Mouse (Mus musculus) small intestine, adult 2 months (tissue): ENCODE measurements at regions not wholly inside any gene's neighbourhood (a gene's known extent, or its start where the extent isn't known, plus 50 kb on each side); places are given as distances from the start of the nearest gene placed in this dataset.

Source experiments
- CTCF ChIP-seq: fragments of 200-500 bp; IDR thresholded peaks from 2 replicates; pipeline ENCODE4 v1.5.1; 2012; ENCODE audit warnings: low read depth, mild to moderate bottlenecking, control low read depth, inconsistent platforms, low read length, moderate library complexity, mixed read lengths; ENCODE audit not compliant: insufficient replicate concordance, insufficient read length; ENCODE audit errors: extremely low read depth
- POLR2A ChIP-seq: fragments of 200-500 bp; IDR thresholded peaks from 2 replicates; pipeline ENCODE4 v1.6.1; 2012; ENCODE audit warnings: low read depth, mild to moderate bottlenecking, control low read depth, inconsistent platforms, low read length, moderate library complexity

- no peak for TF ChIP-seq POLR2A
- no peak for TF ChIP-seq CTCF
Observed at GRCm38 (mm10) chr5:119389857-119390256, 280.6 kb upstream of the Tbx3 start.
